Mouse (Mus musculus): ENCODE data around the gene Olfr1358.

DNA sequence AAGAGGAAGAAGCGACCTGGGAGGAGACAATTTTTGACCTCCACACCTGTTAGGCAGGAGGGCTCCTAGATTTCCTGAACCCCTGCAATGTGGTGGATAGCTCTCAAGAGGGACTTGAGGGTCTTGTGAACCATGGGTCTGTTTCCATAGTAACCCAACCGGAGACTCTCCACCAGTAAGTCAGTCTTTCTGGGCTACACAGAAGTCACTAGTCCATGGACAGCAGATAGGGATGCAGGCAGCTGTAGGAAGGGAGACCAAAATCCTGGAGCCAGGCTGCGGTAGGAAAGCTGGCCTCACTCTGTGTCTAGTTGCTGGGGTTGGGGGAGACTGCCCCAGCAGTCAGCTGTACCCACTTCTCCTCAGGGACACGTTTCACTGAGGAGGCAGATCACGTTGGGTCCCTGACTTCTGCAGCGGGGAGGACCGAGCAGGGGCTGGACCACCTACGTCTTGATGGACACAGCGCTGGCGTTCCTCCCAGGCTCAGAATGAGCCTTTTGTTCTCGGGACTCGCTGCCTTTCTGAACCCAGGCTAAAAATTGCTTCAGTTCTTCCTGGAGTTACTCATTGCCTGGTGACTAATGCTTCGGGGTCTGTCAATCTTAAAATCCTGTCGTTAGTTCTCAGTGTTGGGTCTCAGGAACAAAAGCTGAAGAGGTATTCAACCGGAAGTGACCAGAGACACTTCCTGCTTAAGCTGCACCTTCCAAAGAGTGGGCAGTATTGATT is 46.5 kb upstream of the Olfr1358 start:
- TF ChIP-seq POLR2A (IDR thresholded peaks at IDR 0.05; ENCODE audit: control insufficient read depth, extremely low read depth, insufficient read depth, low read length, poor library complexity) = no peak
- TF ChIP-seq CTCF (IDR thresholded peaks at IDR 0.05; ENCODE audit: borderline replicate concordance, control insufficient read depth, extremely low read depth, insufficient read depth, low read length, poor library complexity) = no peak
